In the genomic region with DNA sequence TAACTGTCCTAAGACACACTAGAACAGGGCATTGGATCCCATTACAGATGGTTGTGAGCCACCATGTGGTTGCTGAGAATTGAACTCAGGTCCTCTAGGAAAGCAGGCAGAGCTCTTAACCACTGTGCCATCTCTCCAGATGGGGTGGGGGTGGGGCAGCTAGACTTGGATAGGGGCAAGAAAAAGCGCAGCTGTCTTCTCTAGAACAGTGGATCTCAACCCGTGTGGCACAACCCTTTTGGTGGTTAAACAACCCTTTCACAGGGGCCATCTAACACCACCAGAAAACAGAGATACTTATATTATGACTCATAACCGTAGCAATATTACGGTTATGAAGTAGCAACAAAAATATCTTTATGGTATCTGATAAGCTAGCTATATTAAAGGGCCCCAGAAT, we compare ENCODE assay signal across 28 mouse cellular contexts. TPM values are rescaled to one million over a fixed set of nuclear protein-coding genes. Genes with fewer than 3 reads are reported as not detected.
DNase-seq lines count a peak whose midpoint lies in the region; ATAC-seq and TF ChIP-seq lines count a peak whose summit lies in the region.
"Had no signal": no experiment of that assay in that cellular context is flagged by ENCODE, and none has a peak within 500 bp of the region (broad histone marks: within the 10 kb centered on the region; RNA-seq: fewer than 3 reads in every experiment).

No protein-coding gene starts in this region.

- no peak overlapping the region for H3K9ac ChIP-seq in intestine, embryonic 16.5 days (ENCODE audit: low read depth, low read length)
- H3K9ac ChIP-seq: embryonic facial prominence, embryonic 13.5 days; embryonic facial prominence, embryonic 15.5 days; forebrain, embryonic 12.5 days had no signal

- no peak overlapping the region for H3K4me3 ChIP-seq in C2C12 (ENCODE audit: insufficient read depth, poor library complexity, severe bottlenecking)
- no peak overlapping the region for H3K4me3 ChIP-seq in myocyte
- H3K4me3 ChIP-seq in intestine, embryonic 16.5 days (ENCODE audit: low read length): no peak overlapping the region
- H3K4me3 ChIP-seq: embryonic facial prominence, embryonic 13.5 days; embryonic facial prominence, embryonic 15.5 days; erythroblast, embryonic 14.5 days; forebrain, embryonic 10.5 days; forebrain, embryonic 12.5 days had no signal

- H3ac ChIP-seq in C2C12 (ENCODE audit: control insufficient read depth, insufficient read length, low read depth) (no peak overlapping the region), myocyte (ENCODE audit: control insufficient read depth, insufficient read length) (no peak overlapping the region)

- H3K79me3 ChIP-seq in C2C12 (ENCODE audit: low read depth): no peaks in the 10 kb centered on the region

- no peak for TF ChIP-seq CTCF in C2C12 (IDR thresholded peaks at IDR 0.05; ENCODE audit: control insufficient read depth, insufficient read depth, insufficient read length)

- no peak overlapping the region for H3K4me2 ChIP-seq in myocyte (ENCODE audit: low read depth)
- no peak overlapping the region for H3K4me2 ChIP-seq in intestine, embryonic 16.5 days (ENCODE audit: low read depth, low read length)
- H3K4me2 ChIP-seq: embryonic facial prominence, embryonic 13.5 days; embryonic facial prominence, embryonic 15.5 days; forebrain, embryonic 12.5 days had no signal

- WGBS in intestine, embryonic 16.5 days: 71% methylated on average over 4 of the region's 4 CpGs

- ATAC-seq in intestine, embryonic 16.5 days: no peak
- ATAC-seq: forebrain, embryonic 14.5 days; forebrain, embryonic 16.5 days had no signal

- H3K27me3 ChIP-seq in C2C12 (ENCODE audit: control insufficient read depth, insufficient read depth, insufficient read length): no peaks in the 10 kb centered on the region
- H3K27me3 ChIP-seq in myocyte (ENCODE audit: control insufficient read depth, insufficient read depth, insufficient read length): no peaks in the 10 kb centered on the region
- H3K27me3 ChIP-seq in intestine, embryonic 16.5 days (replicated peaks; ENCODE audit: control insufficient read depth, insufficient read depth, low read length): no peaks in the 10 kb centered on the region
- H3K27me3 ChIP-seq: embryonic facial prominence, embryonic 13.5 days; embryonic facial prominence, embryonic 15.5 days; forebrain, embryonic 12.5 days had no signal

- H3K27ac ChIP-seq in intestine, embryonic 16.5 days (ENCODE audit: low read length): no peak overlapping the region
- H3K27ac ChIP-seq: embryonic facial prominence, embryonic 13.5 days; embryonic facial prominence, embryonic 15.5 days; forebrain, embryonic 10.5 days; forebrain, embryonic 12.5 days had no signal

- no peaks in the 10 kb centered on the region for H3K79me2 ChIP-seq in C2C12 (ENCODE audit: control insufficient read depth, insufficient read depth)
- H3K79me2 ChIP-seq in myocyte (ENCODE audit: control insufficient read depth, insufficient read depth): no peaks in the 10 kb centered on the region

- no peaks in the 10 kb centered on the region for H3K36me3 ChIP-seq in C2C12 (ENCODE audit: control insufficient read depth, insufficient read depth)
- no peaks in the 10 kb centered on the region for H3K36me3 ChIP-seq in myocyte (ENCODE audit: control insufficient read depth, insufficient read depth)
- H3K36me3 ChIP-seq in intestine, embryonic 16.5 days (ENCODE audit: control insufficient read depth, insufficient read depth, low read length): no peaks in the 10 kb centered on the region
- H3K36me3 ChIP-seq: embryonic facial prominence, embryonic 13.5 days; embryonic facial prominence, embryonic 15.5 days; forebrain, embryonic 10.5 days; forebrain, embryonic 12.5 days had no signal

- no peaks in the 10 kb centered on the region for H3K4me1 ChIP-seq in intestine, embryonic 16.5 days (ENCODE audit: control insufficient read depth, insufficient read depth, low read length)
- H3K4me1 ChIP-seq: embryonic facial prominence, embryonic 13.5 days; embryonic facial prominence, embryonic 15.5 days; forebrain, embryonic 12.5 days had no signal

- 0 out of 2 replicates have a peak, but pooled peaks cover 3% of the 10 kb centered on the region for H3K9me3 ChIP-seq in intestine, embryonic 16.5 days (ENCODE audit: control insufficient read depth, low read length)
- H3K9me3 ChIP-seq: embryonic facial prominence, embryonic 15.5 days had no signal

- no peak for TF ChIP-seq POLR2A in myocyte (IDR thresholded peaks at IDR 0.05; ENCODE audit: insufficient read length, low read depth)

- peak; percentile 46 for DNase-seq in heart, adult 11 months
- DNase-seq in heart, postnatal 4 days: no peak
- no peak for DNase-seq in embryo, embryonic 10.5 days (ENCODE audit: low spot score)
- no peak for DNase-seq in lung, postnatal 14 days
- DNase-seq: adrenal gland, adult 8-10 months; adrenal gland, postnatal 14 days; adrenal gland, postnatal 36 days; B cell, adult 2 months; cerebellum, adult 11-12 months; cerebellum, adult 2 months; cerebellum, adult 9-10 months; cerebellum, postnatal 10 days; cerebellum, postnatal 25 days; embryo, embryonic 11 days had no signal

TF ChIP-seq in C2C12, 6 proteins besides CTCF, POLR2A, EP300 and RAD21:
- no peak for TF ChIP-seq MYOG (IDR thresholded peaks at IDR 0.05; ENCODE audit: control insufficient read depth, extremely low read depth, insufficient read length)
- TF ChIP-seq CEBPB (IDR thresholded peaks at IDR 0.05; ENCODE audit: low read depth): no peak
- no peak for TF ChIP-seq USF1 (IDR thresholded peaks at IDR 0.05; ENCODE audit: low read depth)
- TF ChIP-seq MYOD1 (IDR thresholded peaks at IDR 0.05; ENCODE audit: control insufficient read depth, insufficient read length, low read depth): peak; percentile 63
- TF ChIP-seq MAX (IDR thresholded peaks at IDR 0.05): no peak
- TF ChIP-seq FOSL1 (IDR thresholded peaks at IDR 0.05; ENCODE audit: insufficient read depth, low read length, poor library complexity, severe bottlenecking): no peak
TF ChIP-seq in C2C12: peak in this region for 1.

TF ChIP-seq in myocyte, 11 proteins besides CTCF, POLR2A, EP300 and RAD21:
- no peak for TF ChIP-seq MAX (IDR thresholded peaks at IDR 0.05; ENCODE audit: low read depth)
- no peak for TF ChIP-seq CEBPB (IDR thresholded peaks at IDR 0.05; ENCODE audit: insufficient read depth, poor library complexity, severe bottlenecking)
- TF ChIP-seq TCF3 (IDR thresholded peaks at IDR 0.05; ENCODE audit: insufficient read length, low read depth): no peak
- no peak for TF ChIP-seq USF1 (IDR thresholded peaks at IDR 0.05; ENCODE audit: low read depth)
- TF ChIP-seq POLR2AphosphoS2 (IDR thresholded peaks at IDR 0.05; ENCODE audit: insufficient read length, low read depth): no peak
- TF ChIP-seq SRF (IDR thresholded peaks at IDR 0.05; ENCODE audit: control insufficient read depth, insufficient read length, low read depth): no peak
- TF ChIP-seq MYOD1 (IDR thresholded peaks at IDR 0.05; ENCODE audit: control insufficient read depth in 1 of 3, insufficient read length in 2 of 3, low read depth in 2 of 3): peak in 2 of 3 experiments; percentile 40 to 69
- no peak for TF ChIP-seq REST (IDR thresholded peaks at IDR 0.05; ENCODE audit: insufficient read depth, insufficient read length)
- TF ChIP-seq MYOG (IDR thresholded peaks at IDR 0.05; ENCODE audit: control insufficient read depth in 1 of 3, insufficient read depth in 1 of 3, insufficient read length in 2 of 3, low read depth in 2 of 3): peak in 2 of 3 experiments; percentile 32 to 35
- no peak for TF ChIP-seq E2F4 (IDR thresholded peaks at IDR 0.05; ENCODE audit: insufficient read depth)
- TF ChIP-seq TCF12 (IDR thresholded peaks at IDR 0.05; ENCODE audit: insufficient read depth, poor library complexity, severe bottlenecking): no peak

RNA-seq across cellular contexts. Expression of gene Ccl24, which starts 14.9 kb away (rescaled TPM):
- under 1 TPM; 0.29 to 0.52 TPM for total RNA-seq in heart, postnatal 4 days (2021)
- not detected for polyA plus RNA-seq in C2C12 (2012; fragmentation: generic; extraction: Trizol)
- not detected for polyA plus RNA-seq in myocyte (2012; fragmentation: generic; extraction: Trizol)
- polyA plus RNA-seq in intestine, embryonic 16.5 days (2015; fragmentation: Nextera tagmentation; extraction: Ambion mirVana): 34.3 and 34.5 TPM in 2 replicates
- total RNA-seq: ES-E14, MEL had no signal

RNA-seq across cellular contexts. Expression of gene Ccl26, which starts 24.4 kb away (rescaled TPM):
- total RNA-seq in heart, postnatal 4 days (2021): not detected
- polyA plus RNA-seq in C2C12 (2012; fragmentation: generic; extraction: Trizol): not detected
- polyA plus RNA-seq in myocyte (2012; fragmentation: generic; extraction: Trizol): not detected
- not detected in 2 replicates for polyA plus RNA-seq in intestine, embryonic 16.5 days (2015; fragmentation: Nextera tagmentation; extraction: Ambion mirVana)
- total RNA-seq: adrenal gland, adult 8-10 months; adrenal gland, postnatal 14 days; adrenal gland, postnatal 36 days; ES-E14; MEL had no signal
- polyA plus RNA-seq: cerebellum, adult 2 months; cortical plate, adult 2 months; embryonic facial prominence, embryonic 11.5 days; embryonic facial prominence, embryonic 13.5 days; embryonic facial prominence, embryonic 15.5 days; erythroblast, embryonic 14.5 days; forebrain, embryonic 10.5 days; forebrain, embryonic 12.5 days; forebrain, embryonic 14.5 days; forebrain, embryonic 16.5 days had no signal

RNA-seq across cellular contexts. Expression of gene Hip1, which starts 42.8 kb away (rescaled TPM):
- 10 to 100 TPM; 40.7 to 43.9 TPM for total RNA-seq in heart, postnatal 4 days (2021)
- polyA plus RNA-seq in C2C12 (2012; fragmentation: generic; extraction: Trizol) (38.2 TPM), myocyte (2012; fragmentation: generic; extraction: Trizol) (65.2 TPM)
- polyA plus RNA-seq in intestine, embryonic 16.5 days (2015; fragmentation: Nextera tagmentation; extraction: Ambion mirVana): 15.0 and 15.3 TPM in 2 replicates
- polyA plus RNA-seq: erythroblast, embryonic 14.5 days had no signal

RNA-seq across cellular contexts. Expression of gene Rhbdd2, which starts 44.7 kb away (rescaled TPM):
- total RNA-seq in heart, postnatal 4 days (2021): 10 to 100 TPM; 20.6 to 22.7 TPM
- polyA plus RNA-seq in C2C12 (2012; fragmentation: generic; extraction: Trizol) (16.7 TPM), myocyte (2012; fragmentation: generic; extraction: Trizol) (16.7 TPM)
- polyA plus RNA-seq in intestine, embryonic 16.5 days (2015; fragmentation: Nextera tagmentation; extraction: Ambion mirVana): 32.1 and 32.4 TPM in 2 replicates

Comparison
In these comparisons a context has a peak if more than half of its experiments do, and no peak if none do; other contexts are left out.
1. RNA of gene Ccl24, which starts 14.9 kb away (polyA plus RNA-seq): 34.3 to 34.5 TPM in intestine, embryonic 16.5 days; not detected in myocyte (single experiment) and not detected in C2C12 (single experiment); every median in the first group is over 10 times any median in the second.